Mouse (Mus musculus): ENCODE measurements around the gene Eif4a3. TPM values are rescaled to one million over a fixed set of nuclear protein-coding genes. Genes with fewer than 3 reads are reported as not detected.

The Eif4a3 gene
- 100 to 1,000 TPM; 172 TPM for total RNA-seq (2021)
- long read RNA-seq, experiment 1, transcript Eif4a3-201 (12 exons, 1,509 nt): major isoform, 236 of 281 reads
- long read RNA-seq, experiment 1, partial matches to known transcripts: 33 of 281 reads
- long read RNA-seq, experiment 1, other reads (novel, unspliced or antisense): 9 of 281 reads
- long read RNA-seq, experiment 2, transcript Eif4a3-201 (12 exons, 1,509 nt): major isoform, 402 of 534 reads
- long read RNA-seq, experiment 2, partial matches to known transcripts: 107 of 534 reads
- long read RNA-seq, experiment 2, other reads (novel, unspliced or antisense): 22 of 534 reads

- DNase-seq (ENCODE audit: low spot score in 2 of 2): peak; percentile 91 to 93
Observed at GRCm38 (mm10) chr11:119299391-119300245, at the start of gene Eif4a3. Gene Eif4a3, minus strand, starts transcription at chr11:119300089.

- no peak for DNase-seq (ENCODE audit: low spot score in 2 of 2)
Observed at GRCm38 (mm10) chr11:119347125-119347524, 47.2 kb upstream of the Eif4a3 start.

GRCm38 (mm10) chr11:119344865-119345264 lies 45.0 kb upstream of the Eif4a3 start:
- no peak for DNase-seq (ENCODE audit: low spot score in 2 of 2)

- DNase-seq (ENCODE audit: low spot score in 2 of 2): no peak
Observed at GRCm38 (mm10) chr11:119344178-119344577, 44.3 kb upstream of the Eif4a3 start.

- peak in 1 of 2 experiments; percentile 64 for DNase-seq (ENCODE audit: low spot score in 2 of 2)
Observed at GRCm38 (mm10) chr11:119339637-119340036, 39.7 kb upstream of the Eif4a3 start.

GRCm38 (mm10) chr11:119339179-119339578 lies 39.3 kb upstream of the Eif4a3 start:
- DNase-seq (ENCODE audit: low spot score in 2 of 2): no peak

- DNase-seq (ENCODE audit: low spot score in 2 of 2): peak in 1 of 2 experiments; percentile 54
Observed at GRCm38 (mm10) chr11:119338271-119339059, 38.6 kb upstream of the Eif4a3 start.

GRCm38 (mm10) chr11:119331970-119332369 lies 32.1 kb upstream of the Eif4a3 start:
- no peak for DNase-seq (ENCODE audit: low spot score in 2 of 2)

GRCm38 (mm10) chr11:119330592-119330991 lies 30.7 kb upstream of the Eif4a3 start:
- DNase-seq (ENCODE audit: low spot score in 2 of 2): no peak

GRCm38 (mm10) chr11:119325068-119325467 lies 25.2 kb upstream of the Eif4a3 start:
- no peak for DNase-seq (ENCODE audit: low spot score in 2 of 2)

GRCm38 (mm10) chr11:119322521-119322920 lies 22.6 kb upstream of the Eif4a3 start:
- DNase-seq (ENCODE audit: low spot score in 2 of 2): no peak

GRCm38 (mm10) chr11:119316720-119317119 lies 16.8 kb upstream of the Eif4a3 start:
- DNase-seq (ENCODE audit: low spot score in 2 of 2): no peak

- no peak for DNase-seq (ENCODE audit: low spot score in 2 of 2)
Observed at GRCm38 (mm10) chr11:119314252-119314936, 14.5 kb upstream of the Eif4a3 start.

- no peak for DNase-seq (ENCODE audit: low spot score in 2 of 2)
Observed at GRCm38 (mm10) chr11:119310621-119311020, 10.7 kb upstream of the Eif4a3 start.

GRCm38 (mm10) chr11:119307916-119308315 lies 8.0 kb upstream of the Eif4a3 start:
- DNase-seq (ENCODE audit: low spot score in 2 of 2): no peak

- DNase-seq (ENCODE audit: low spot score in 2 of 2): no peak
Observed at GRCm38 (mm10) chr11:119307658-119307867, 7.7 kb upstream of the Eif4a3 start, which contains the start of gene Card14. Gene Card14, plus strand, starts transcription at chr11:119307768.

GRCm38 (mm10) chr11:119306762-119307657 lies 7.1 kb upstream of the Eif4a3 start:
- no peak for DNase-seq (ENCODE audit: low spot score in 2 of 2)

- no peak for DNase-seq (ENCODE audit: low spot score in 2 of 2)
Observed at GRCm38 (mm10) chr11:119304904-119305712, 5.2 kb upstream of the Eif4a3 start.

- no peak for DNase-seq (ENCODE audit: low spot score in 2 of 2)
Observed at GRCm38 (mm10) chr11:119300986-119301385, 1.1 kb upstream of the Eif4a3 start.
